Mouse (Mus musculus) embryo, embryonic 10.5 days (tissue): ENCODE results near the gene Zfp423.
"Not testable (repeated sequence)": the region's sequence is repeated elsewhere in the genome, so short reads cannot be mapped to it uniquely, and the experiment has no call there.

Experiments used
- DNase-seq: peaks from one replicate; pipeline ENCODE4 v3.0.0-alpha.2; 2015; ENCODE audit warnings: low spot score

Zfp423 gene

DNA sequence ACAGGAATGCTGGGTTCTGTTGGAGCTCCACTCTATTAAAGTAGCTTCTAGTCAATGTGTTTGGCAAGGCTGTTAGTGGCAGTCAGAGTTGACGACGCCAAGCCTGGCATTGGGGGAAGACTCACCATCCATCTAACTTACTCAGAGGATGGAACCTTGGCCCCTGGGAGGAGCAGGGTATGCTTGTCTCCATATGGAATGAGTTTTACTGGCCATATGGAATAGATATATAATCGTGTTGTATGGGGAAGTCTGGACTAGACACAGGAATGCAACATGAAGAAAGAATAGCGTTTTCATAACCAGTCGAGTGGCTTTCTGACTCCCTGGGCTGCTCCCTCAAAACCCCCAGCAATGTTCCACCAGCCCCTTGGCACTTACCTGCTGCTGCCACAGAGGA lies 55.3 kb downstream of the Zfp423 start:
- DNase-seq = no peak

DNA sequence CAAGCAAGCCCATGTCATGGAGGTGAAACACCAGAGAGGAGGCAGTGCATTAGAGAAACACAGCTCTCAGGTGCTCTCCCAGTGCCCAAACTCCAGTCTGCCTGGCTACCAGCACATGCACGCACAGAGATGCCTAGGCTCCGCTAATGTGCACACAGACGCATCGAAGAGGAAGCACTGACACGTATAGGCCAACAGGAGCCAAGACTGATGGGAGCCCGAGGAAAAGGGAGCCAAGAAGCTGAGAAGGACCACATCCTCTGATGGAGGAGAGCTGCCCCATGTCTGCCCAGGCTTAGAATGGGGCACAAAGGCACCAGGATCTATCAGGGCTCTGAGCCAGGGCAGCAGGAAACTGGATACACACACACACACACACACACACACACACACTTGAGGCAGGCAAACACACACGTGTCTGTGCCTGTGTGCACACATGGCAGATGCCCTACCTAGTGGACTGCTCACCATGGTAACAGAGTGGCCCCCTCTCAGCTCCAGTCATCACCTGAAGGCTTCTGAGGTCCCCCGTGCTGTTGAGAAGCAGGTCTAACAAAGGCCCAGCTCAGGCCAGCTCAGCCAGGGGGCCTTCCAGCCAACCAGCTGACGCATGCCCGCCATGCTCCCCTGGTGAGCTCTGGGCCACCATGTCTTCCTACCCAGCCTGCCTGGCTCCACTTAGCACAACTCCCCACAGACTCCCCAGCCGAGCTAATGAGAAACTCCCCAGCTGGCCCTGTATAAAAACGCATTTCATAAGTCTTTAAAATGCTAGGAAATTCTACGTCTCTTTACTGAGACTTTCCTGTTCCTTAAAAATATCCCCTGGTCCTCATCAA lies 64.0 kb downstream of the Zfp423 start:
- DNase-seq = no peak

- no peak for DNase-seq
These were observed 65.1 kb downstream of the Zfp423 start for GRCm38 (mm10) chr8:87894287-87894686.

DNA sequence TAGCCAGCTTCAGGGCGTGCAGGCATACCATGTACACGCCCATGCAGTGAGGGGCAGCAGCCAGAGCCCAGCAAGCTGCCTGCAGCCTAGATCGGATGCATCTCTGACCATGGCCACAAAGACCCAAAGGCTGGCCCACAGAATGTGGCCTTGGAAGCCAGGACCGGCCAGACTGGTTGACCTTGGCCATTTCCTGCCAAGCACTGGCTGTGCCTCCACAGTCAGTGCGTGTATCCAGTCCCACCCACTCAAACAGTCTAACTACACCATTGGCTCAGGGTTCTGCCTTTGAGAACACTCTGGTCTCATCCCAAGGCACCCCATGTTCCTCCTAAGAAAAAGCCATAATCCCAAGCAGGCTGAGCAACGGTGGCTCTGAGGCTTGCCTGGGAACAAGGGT lies 65.8 kb downstream of the Zfp423 start:
- DNase-seq = no peak

- DNase-seq = no peak
These were observed 66.5 kb downstream of the Zfp423 start for GRCm38 (mm10) chr8:87892891-87893290.

DNA sequence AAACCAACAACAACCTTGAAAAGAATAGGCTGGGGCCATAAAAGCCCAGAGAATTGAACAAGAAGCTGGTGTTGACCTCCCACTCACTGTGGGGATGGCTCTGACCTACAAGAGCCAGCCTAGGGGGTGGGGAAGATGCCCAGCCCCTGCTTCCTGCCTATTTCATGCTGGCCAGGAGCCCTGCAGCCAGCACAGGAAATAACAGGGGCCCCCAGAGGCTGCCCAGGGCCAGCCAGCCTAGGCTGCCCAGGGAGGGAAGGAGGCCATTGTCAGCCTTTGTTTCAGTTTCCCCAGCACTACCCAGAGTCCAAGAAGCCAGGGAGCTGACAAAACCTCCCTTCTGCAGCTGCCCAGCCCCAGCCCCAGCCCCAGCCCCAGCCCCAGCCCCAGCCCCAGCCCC lies 67.5 kb downstream of the Zfp423 start:
- DNase-seq = no peak

GRCm38 (mm10) chr8:87887956-87888355 lies 71.4 kb downstream of the Zfp423 start:
- DNase-seq = no peak

DNA sequence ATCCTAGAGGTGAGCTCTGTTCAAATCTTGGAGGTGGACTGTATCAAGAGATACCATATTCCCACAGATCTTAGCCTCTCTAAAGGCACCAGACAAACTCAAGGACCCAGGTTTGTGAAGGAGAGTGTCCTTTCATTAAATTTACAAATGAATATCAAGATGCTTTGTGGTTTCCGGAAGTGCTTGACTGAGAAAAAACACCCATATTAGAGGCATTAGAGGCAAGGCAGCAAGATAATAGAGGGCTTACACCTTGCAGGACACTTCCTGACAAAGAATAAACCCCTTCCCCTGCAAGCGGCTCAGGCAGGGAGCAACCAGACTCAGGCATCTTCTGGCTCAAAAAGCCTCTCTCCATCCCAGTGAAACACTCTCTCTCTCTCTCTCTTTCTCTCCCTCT lies 78.3 kb downstream of the Zfp423 start:
- DNase-seq = no peak

GRCm38 (mm10) chr8:87875852-87876251 lies 83.5 kb downstream of the Zfp423 start:
- DNase-seq = no peak

DNA sequence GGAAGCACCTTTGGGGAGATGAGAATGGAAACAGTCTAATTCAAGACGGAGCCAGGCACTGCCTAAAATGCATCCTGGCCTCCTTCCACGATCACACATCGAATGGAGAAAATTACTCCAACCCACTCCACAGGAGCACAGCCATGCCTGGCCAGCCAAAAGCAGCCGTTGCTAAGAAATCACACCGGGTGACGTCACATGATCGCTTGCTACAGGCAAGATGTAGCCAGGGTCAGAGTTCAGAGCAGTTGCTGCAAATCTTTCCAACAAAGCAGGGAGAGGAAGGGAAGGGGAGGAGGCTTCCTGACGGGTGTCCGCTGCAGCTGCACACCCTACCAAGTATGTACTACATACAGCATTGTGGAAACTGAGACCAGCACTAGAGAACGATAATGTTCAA lies 83.9 kb downstream of the Zfp423 start:
- peak; percentile 86 for DNase-seq

- no peak for DNase-seq
These were observed 86.3 kb downstream of the Zfp423 start for GRCm38 (mm10) chr8:87872987-87873550.

DNA sequence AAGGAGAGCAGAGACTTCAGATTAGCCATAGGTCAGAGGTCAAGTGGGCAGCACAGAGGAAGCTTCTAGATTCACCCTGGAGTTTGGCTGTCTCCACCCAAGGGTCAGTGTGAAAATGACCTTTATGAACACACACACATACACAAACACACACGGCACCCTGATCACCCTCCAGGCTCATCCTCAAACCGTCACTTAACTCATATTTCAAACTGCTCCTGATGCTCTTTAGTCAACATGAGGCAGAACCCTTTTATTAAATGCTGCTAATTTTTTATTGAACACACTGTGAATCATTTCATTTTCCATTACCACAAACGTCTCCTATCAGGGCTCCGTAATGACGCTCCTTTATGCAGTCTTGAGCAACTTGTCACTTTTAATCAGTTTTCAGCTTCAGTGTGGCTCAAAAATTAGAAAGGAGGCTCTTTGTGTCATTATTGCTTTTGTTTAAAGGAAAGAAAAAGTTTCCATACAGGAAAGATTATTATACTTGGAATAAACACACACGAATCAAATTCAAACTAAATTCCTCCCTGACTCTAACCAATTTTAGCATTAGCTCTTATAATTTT lies 87.0 kb downstream of the Zfp423 start:
- no peak for DNase-seq

DNA sequence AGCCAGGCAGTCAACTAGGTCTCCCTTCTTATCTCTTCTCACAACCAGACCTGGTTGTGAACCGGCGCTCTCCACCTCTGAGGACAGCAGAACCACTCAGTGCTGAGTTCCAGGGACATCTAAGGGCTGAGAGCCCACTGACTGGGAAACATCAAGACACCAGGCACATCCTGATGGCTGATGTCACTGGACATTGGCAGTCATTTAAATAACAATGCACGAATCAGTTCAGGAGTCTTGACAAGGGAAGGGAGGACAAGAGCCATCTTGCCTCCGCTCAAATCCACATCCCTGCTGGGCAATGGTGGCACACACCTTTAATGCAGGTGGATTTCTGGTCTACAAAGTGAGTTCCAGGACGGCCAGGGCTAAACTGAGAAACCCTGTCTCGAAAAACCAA lies 92.8 kb downstream of the Zfp423 start:
- DNase-seq = no peak

GRCm38 (mm10) chr8:87864236-87864635 lies 95.2 kb downstream of the Zfp423 start:
- no peak for DNase-seq

DNA sequence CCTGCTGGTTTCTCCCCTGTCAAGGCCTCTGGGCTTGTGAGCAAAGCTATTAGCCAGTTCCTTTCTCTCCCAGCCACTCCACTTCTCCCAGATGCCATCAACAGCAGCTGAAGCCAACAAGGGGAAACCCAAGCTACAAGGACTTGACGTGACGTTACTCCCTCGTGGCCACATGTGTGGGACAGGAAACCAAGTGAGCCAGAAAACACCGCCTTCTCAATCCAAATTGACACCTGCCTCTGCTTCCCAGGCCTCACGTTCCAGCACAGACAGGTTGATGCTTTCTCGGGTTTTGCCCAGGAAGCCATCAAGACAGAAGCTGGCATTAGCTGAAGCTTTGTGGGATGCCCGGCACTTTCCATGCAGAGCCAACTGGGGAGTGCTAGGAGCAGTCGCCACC lies 96.3 kb downstream of the Zfp423 start:
- DNase-seq = no peak

DNA sequence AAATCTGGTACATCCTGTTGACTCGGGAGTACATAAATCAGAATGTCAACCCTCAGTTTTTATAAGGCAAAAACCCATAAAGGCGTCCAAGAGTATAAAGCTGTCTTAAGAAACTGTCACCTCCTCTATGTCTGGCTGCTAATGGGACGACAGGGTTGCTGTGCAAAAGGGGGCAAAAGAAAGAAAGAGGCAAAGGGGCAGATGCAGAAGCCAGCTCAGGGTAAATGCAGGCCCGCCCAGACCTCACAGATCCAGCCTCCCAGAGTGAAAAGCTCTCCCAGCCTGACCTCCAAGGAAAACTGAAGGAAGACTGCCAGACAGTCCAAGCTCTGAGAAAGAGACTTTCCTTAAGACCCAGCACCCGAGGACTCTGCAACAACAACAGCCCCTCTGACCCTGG lies 97.7 kb downstream of the Zfp423 start:
- DNase-seq = peak; percentile 26

- no peak for DNase-seq
These were observed 98.5 kb downstream of the Zfp423 start for GRCm38 (mm10) chr8:87860905-87861304.

DNA sequence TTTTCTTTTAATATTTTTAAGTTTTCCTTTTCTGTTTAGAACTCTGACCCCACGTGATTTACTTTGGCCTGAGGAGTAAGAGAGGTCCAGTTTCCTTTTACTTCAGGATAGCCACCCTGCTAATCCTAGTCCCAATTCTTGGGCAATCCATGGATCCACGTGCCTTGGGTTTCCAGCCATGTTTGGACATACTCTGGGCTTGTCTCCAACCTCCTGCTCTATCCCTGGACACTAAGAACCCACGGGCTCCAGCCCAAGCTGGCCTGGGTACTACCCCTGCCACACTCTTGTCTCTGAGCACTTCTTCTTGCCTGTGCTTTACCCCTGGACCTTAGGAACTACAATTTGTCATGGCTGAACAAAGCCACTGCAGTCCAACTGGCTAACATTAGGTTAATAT lies 107.5 kb downstream of the Zfp423 start:
- no peak for DNase-seq

DNA sequence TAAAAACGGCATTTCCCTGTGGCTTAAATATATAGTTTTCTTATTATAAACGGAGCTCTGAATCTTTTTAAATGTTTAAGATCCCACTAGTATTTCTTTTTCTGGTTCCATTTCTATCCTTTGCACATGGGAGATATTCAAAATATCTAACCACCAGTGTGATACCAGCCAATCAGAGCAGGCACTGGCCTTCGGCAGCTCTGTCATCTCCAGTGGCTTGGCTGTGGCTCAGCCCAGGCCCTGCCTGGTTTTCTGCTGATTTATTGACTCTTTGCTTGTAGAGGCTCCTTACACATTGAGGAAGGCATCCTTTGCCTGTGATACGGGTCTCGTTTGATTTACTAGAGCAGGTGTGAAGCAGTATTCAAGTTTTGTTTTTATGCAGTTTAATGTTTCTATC lies 108.0 kb downstream of the Zfp423 start:
- no peak for DNase-seq

DNA sequence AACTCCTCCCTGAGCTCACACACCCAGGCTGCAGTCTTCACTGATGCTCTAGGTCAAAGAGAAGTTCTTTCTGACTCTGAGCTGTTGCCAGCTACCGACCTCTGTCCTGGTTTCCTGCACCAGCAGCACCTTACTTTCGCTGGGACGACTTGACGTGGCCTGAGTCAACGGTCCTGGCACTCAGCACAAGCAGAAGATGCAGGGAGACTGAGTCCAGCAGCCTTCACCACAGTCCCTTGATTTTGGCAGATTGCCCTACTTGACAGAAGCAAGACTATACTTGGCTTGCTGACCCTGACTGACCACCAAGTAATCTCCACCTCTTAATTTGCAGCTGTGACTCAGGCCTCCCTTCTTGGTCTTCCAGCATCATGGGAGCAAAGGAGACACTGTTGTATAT lies 110.6 kb downstream of the Zfp423 start:
- no peak for DNase-seq

GRCm38 (mm10) chr8:87847796-87848195 lies 111.6 kb downstream of the Zfp423 start:
- no peak for DNase-seq

GRCm38 (mm10) chr8:87842096-87842495 lies 117.3 kb downstream of the Zfp423 start:
- not testable (repeated sequence) for DNase-seq

- DNase-seq = no peak
These were observed 122.1 kb downstream of the Zfp423 start for GRCm38 (mm10) chr8:87837266-87837665.

DNA sequence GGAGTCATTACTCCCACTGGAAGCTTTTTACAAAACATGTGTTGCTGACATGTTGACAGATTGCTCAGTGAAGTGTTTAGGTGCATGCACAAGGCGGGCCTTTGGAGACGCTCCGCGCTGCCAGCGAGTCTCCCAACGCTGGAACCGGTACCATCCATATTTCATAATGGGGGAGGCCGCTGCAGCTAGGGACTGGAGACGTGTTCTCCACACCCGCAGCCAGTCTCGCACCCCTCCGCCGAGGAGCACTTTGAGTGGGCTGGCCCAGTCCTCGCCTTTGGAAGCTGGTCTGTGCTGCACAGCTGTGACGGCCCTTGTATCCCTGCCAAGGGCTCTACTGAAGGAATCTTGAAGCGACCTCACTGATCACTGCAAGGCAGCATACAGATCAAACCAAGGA lies 122.5 kb downstream of the Zfp423 start:
- peak; percentile 87 for DNase-seq
